Mouse (Mus musculus): Measurements from ENCODE around the gene Tmc6. TPM values are rescaled to one million over a fixed set of nuclear protein-coding genes. Genes with fewer than 3 reads are reported as not detected.
"Not testable (repeated sequence)": the region's sequence is repeated elsewhere in the genome, so short reads cannot be mapped to it uniquely, and the experiment has no call there.

Gene Tmc6
- total RNA-seq, 1 experiment from 2014 or later: 99.7 TPM

DNA sequence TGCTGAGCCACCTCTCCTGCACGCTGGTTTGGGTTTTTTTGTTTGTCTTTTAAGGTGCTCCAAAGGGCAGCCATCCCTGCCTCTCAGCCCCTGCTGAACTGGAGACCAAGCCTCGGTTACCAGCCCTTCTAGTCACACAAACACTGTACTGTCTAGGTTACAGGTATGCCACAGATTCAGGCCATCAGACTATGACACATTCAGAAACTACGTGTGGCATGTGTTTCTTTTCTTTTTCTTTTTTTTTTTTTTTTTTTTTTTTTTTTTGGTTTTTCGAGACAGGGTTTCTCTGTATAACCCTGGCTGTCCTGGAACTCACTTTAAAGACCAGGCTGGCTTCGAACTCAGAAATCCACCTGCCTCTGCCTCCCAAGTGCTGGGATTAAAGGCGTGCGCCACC is 6.5 kb upstream of the Tmc6 start:
- not testable (repeated sequence) for ATAC-seq (replicated peaks; ENCODE audit: insufficient number of reproducible peaks, low FRiP score, low TSS enrichment, poor library complexity, severe bottlenecking)

DNA sequence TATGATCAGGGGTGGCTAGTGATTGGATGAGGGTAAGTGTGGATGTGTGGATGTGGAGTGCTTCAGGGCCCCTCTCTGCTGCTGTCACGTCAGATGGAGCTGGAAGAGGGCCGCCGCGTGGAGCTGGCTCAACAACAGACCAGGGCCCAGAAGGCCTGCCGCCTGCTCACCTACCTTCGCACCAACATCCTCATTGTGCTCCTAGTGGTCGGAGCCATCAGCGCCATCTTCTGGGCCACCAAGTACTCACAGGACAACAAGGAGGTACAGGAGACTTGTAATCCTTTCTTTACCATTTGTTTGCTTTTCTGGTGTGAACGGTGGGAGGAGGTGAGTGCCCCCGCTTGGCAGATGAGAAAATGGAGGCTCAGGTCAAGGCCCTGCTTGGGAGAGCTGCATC is 4.3 kb upstream of the Tmc6 start:
- ATAC-seq (replicated peaks; ENCODE audit: insufficient number of reproducible peaks, low FRiP score, low TSS enrichment, poor library complexity, severe bottlenecking): peak; percentile 52

- no peak for ATAC-seq (replicated peaks; ENCODE audit: insufficient number of reproducible peaks, low FRiP score, low TSS enrichment, poor library complexity, severe bottlenecking)
Measured at GRCm38 (mm10) chr11:117783683-117784309, 1.8 kb upstream of the Tmc6 start.

- no peak for ATAC-seq (replicated peaks; ENCODE audit: insufficient number of reproducible peaks, low FRiP score, low TSS enrichment, poor library complexity, severe bottlenecking)
Measured at GRCm38 (mm10) chr11:117783089-117783488, 1.1 kb upstream of the Tmc6 start.

DNA sequence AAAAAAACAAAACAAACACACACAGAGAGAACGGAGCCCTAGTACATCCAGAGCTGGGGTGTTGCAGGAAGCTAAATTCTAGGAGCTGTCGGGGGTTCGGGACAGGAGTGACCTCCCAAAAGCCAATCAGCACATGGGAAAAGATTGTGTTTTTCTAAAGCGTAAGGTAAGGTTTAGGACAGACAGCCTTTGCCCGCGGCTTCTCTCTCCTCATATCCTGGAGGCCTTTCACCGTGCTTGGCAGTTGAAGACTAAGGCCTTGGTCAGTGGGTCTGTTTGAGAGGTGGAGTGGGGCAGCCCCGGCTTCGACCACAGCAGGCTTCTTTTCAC is 672 bp upstream of the Tmc6 start:
- ATAC-seq (replicated peaks; ENCODE audit: insufficient number of reproducible peaks, low FRiP score, low TSS enrichment, poor library complexity, severe bottlenecking): no peak

- peak; percentile 25 for ATAC-seq (replicated peaks; ENCODE audit: insufficient number of reproducible peaks, low FRiP score, low TSS enrichment, poor library complexity, severe bottlenecking)
Measured at GRCm38 (mm10) chr11:117781199-117781821, 688 bp downstream of the Tmc6 start.

DNA sequence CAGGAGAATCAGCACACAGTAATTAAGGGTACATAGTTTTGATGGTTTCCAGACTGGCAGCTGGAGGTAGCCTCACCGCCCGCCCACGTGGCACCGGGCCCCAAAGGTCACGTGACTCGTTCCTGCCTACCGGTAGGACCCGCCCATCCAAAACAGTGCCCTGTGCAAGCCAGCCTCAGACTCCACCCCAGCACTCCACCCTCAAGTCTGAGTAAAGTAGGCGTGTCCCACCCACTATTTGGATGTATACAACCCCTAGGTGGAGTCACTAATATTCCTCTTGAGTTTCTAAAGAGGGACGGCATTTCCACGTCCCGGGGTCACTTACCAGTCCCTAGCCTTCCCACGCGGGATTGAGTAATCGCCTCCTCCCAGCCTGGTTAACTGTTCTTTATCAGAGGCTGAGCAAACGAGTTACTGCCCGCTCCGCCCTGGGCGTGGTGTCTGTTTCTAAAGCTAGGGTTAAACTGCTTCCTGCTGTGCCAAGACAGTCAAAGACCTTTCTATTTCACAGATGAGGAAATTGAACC is 1.4 kb downstream of the Tmc6 start:
- ATAC-seq (replicated peaks; ENCODE audit: insufficient number of reproducible peaks, low FRiP score, low TSS enrichment, poor library complexity, severe bottlenecking): peak; percentile 56

DNA sequence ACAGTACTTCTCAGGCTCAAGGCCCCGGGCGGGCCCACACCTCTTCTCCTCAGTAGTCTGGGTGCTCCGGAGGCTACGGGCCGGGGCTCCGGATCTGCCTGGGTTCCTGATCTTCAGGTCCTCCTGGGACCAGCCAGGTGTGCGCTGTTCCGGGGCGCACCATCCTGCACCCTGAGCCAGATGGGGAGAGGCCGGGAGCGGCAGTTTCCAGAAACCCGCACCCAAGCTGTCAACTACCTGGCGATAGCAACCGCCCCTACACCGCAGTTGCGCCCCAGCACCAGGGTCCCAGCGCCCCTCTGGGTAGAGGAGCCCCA is 1.8 kb downstream of the Tmc6 start:
- ATAC-seq (replicated peaks; ENCODE audit: insufficient number of reproducible peaks, low FRiP score, low TSS enrichment, poor library complexity, severe bottlenecking): no peak

DNA sequence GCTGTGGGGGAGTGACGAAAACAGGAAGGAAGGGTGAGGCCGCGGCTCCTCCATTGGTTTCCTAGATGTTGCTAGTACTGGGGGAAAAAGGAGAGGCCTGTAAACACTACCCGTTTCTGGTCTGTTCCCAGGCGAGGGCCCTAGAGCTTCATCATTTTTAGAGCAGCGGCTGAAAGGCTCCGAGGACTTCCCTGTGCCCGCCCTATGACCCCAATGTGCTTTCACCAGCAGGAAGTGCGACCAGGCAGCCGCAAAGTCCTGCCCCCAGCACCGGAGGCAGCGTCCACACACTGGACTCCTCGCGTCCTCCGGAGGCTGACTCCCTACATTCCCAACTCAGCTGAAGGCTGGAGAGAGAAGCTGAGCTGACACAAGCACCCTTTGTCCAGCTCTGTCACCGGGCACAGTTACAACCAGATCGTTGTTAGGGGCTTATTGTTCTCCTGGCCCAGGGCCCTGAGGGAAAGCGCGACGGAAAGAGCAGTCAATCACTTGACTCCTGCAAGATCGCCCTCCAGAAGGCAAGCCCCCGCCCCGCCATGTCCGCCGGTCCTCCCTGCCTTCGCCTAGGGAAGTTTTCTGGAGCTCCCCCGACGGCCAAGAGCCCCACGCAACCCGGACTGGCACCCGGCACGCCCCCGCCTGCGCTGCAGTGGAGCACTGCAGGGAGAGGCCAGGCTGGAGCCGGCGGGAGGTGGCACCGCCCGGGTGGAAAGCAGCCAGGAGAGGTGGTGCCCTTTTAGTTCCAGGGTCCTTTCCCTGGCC is 2.4 kb downstream of the Tmc6 start:
- peak; percentile 32 for ATAC-seq (replicated peaks; ENCODE audit: insufficient number of reproducible peaks, low FRiP score, low TSS enrichment, poor library complexity, severe bottlenecking)

- peak; percentile 0; the same call in 1 of the 2 replicates for ATAC-seq (replicated peaks; ENCODE audit: insufficient number of reproducible peaks, low FRiP score, low TSS enrichment, poor library complexity, severe bottlenecking)
Measured at GRCm38 (mm10) chr11:117778851-117779433, 3.1 kb downstream of the Tmc6 start.

GRCm38 (mm10) chr11:117778031-117778430 is 4.0 kb downstream of the Tmc6 start:
- ATAC-seq (replicated peaks; ENCODE audit: insufficient number of reproducible peaks, low FRiP score, low TSS enrichment, poor library complexity, severe bottlenecking): no peak

DNA sequence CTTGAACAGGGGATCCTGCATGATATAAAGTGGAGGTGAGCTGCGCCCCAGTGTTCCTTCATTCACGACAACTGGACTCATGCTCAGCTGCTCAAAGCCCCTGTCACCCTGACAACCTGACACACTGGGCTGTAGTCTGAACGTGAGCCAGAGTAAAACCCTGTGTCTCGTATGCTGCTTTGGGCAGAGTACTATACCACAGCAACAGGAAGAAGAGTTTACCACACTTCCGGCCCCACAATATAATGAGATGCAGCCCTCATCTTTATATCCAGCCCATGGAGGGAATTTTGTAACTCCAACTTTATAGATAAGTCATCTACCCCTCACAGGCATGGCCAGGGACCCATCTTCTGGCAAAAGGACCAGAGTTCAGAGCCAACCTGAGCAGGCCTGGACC is 4.9 kb downstream of the Tmc6 start:
- ATAC-seq (replicated peaks; ENCODE audit: insufficient number of reproducible peaks, low FRiP score, low TSS enrichment, poor library complexity, severe bottlenecking): no peak

GRCm38 (mm10) chr11:117776085-117776792 is 5.8 kb downstream of the Tmc6 start:
- no peak for ATAC-seq (replicated peaks; ENCODE audit: insufficient number of reproducible peaks, low FRiP score, low TSS enrichment, poor library complexity, severe bottlenecking)

GRCm38 (mm10) chr11:117775540-117775939 is 6.5 kb downstream of the Tmc6 start:
- no peak for ATAC-seq (replicated peaks; ENCODE audit: insufficient number of reproducible peaks, low FRiP score, low TSS enrichment, poor library complexity, severe bottlenecking)

- ATAC-seq (replicated peaks; ENCODE audit: insufficient number of reproducible peaks, low FRiP score, low TSS enrichment, poor library complexity, severe bottlenecking): no peak
Measured at GRCm38 (mm10) chr11:117774925-117775324, 7.1 kb downstream of the Tmc6 start.

DNA sequence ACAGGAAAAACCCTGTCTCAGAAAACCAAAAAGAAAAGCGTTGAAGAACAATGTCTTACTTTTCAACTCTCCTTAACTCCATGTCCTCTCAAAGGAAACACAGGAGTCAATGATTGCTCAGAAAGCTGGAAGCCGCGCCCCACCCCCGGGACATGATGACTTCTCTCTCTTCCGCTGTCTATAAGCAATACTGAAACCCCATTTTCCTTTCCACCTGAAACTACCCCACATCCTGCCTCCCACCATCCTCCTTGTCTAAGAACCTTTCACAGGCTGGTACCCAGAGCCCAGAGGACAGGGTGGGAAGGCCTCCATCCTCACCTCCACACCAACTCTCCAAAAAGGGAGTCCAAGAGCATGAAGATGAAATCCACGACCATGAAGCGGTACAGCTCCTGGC is 9.6 kb downstream of the Tmc6 start:
- ATAC-seq (replicated peaks; ENCODE audit: insufficient number of reproducible peaks, low FRiP score, low TSS enrichment, poor library complexity, severe bottlenecking): no peak

DNA sequence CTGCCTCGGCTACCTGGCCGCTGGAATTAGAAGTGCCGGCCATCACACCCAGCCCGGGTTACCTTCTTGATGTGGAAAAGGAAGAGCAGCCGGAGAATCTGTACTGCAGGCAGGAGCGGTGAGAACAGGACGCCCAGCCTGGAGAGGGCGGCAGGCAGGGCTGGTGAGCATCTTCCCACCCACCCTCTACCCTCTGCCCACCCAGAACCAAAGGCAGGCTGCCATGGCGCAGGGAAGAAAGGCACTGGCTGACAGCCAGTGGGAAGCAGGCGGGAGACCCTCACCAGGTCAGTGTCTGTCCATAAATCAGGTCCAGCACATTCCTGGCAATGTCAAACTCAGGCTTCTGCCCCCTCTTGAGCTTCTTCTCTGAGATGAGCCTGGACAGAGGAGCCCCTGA is 11.6 kb downstream of the Tmc6 start:
- no peak for ATAC-seq (replicated peaks; ENCODE audit: insufficient number of reproducible peaks, low FRiP score, low TSS enrichment, poor library complexity, severe bottlenecking)

GRCm38 (mm10) chr11:117769683-117770047 is 12.3 kb downstream of the Tmc6 start:
- no peak for ATAC-seq (replicated peaks; ENCODE audit: insufficient number of reproducible peaks, low FRiP score, low TSS enrichment, poor library complexity, severe bottlenecking)

Data from monocyte, adult 5-6 weeks (primary cell).